8 mouse cellular contexts compared by ENCODE assay signal in the genomic region with DNA sequence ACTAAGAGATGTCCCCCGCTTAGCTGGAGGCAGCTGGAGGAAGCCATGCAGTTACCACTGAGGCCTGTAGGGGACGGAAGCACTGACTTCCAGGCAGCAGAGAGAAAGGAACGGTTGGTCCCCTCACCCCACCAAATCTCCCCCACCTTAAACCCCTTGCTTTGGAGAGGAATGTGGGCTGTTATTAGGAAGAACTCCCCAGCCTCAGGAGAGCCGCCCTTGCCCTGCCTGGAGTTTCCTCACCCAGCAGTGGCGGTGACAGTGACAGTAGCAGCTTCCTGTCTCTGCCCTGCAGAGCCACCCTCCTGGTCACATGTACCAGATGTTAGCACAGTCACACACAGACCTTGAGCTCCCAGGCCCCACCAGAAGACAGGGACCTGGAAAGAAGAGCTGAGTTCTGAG. TPM values are rescaled to one million over a fixed set of nuclear protein-coding genes. Genes with fewer than 3 reads are reported as not detected.
A peak's percentile ranks its signal among the peaks of the same experiment; 100 is the strongest.
DNase-seq lines count a peak whose midpoint lies in the region.
"Had no signal": no experiment of that assay in that cellular context is flagged by ENCODE, and none has a peak within 500 bp of the region (broad histone marks: within the 10 kb centered on the region; RNA-seq: fewer than 3 reads in every experiment).

No protein-coding gene starts in this region.

- peak; percentile 69 for DNase-seq in kidney, postnatal 10 days
- DNase-seq in kidney, adult 11 months: no peak
- peak; percentile 41 to 60 for DNase-seq in CD8-positive naive resting alpha-beta T cell, adult 2 months (ENCODE audit: low read depth in 2 of 2, low spot score in 2 of 2)
- DNase-seq in adrenal gland, postnatal 10 days: peak; percentile 61
- DNase-seq in lung, postnatal 14 days: peak; percentile 58
- peak; percentile 77 for DNase-seq in thymus, postnatal 14 days
- no peak for DNase-seq in left cerebral cortex, adult 8-10 months (ENCODE audit: low spot score in 2 of 2)

RNA-seq across cellular contexts. Expression of a gene that starts 58.6 kb away (rescaled TPM):
- total RNA-seq in adrenal gland, postnatal 10 days (2021): 1 to 10 TPM; 2.9 to 3.2 TPM
- under 1 TPM in 2 of 4 experiments, not detected in 2; 0.27 to 0.30 TPM for total RNA-seq in left cerebral cortex, adult 8-10 months (2022)
- total RNA-seq: layer of hippocampus, postnatal 25 days had no signal

Comparison
In these comparisons a context has a peak if more than half of its experiments do, and no peak if none do; other contexts are left out.
1. DNase-seq: peak in kidney, postnatal 10 days (single experiment), CD8-positive naive resting alpha-beta T cell, adult 2 months (2 of 2), adrenal gland, postnatal 10 days (single experiment), lung, postnatal 14 days (single experiment) and thymus, postnatal 14 days (single experiment); none in kidney, adult 11 months (single experiment) and left cerebral cortex, adult 8-10 months (0 of 2).